Mouse (Mus musculus): ENCODE measurements around the gene Tbc1d10b.
"Not testable (repeated sequence)": the region's sequence is repeated elsewhere in the genome, so short reads cannot be mapped to it uniquely, and the experiment has no call there.

Gene Tbc1d10b

DNA sequence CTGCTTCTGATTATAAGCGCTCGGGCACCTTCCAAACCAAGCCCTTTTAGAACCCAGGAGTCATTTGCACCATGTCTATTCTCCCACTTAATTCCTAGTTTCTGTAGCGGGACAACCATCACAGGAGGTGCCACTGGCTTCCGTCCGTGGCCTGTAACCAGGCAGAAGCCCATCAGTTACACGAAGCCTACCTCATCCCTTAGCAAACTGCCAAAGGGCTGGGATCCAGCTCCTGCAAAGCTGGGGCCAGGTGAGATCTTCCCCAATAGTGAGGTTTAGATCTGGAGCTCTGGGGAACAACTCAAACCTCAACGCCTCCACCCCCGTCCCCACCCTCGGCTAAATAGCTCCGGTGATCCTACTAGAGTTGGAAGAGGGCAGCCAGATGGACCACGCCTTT, 11.8 kb downstream of the Tbc1d10b start:
- no peak for DNase-seq

- DNase-seq, result peak; percentile 98
These were observed 12.5 kb downstream of the Tbc1d10b start, which contains the start of gene Cd2bp2 for GRCm38 (mm10) chr7:127195544-127196295. TSS of gene Cd2bp2 (minus strand) at chr7:127196050.

DNA sequence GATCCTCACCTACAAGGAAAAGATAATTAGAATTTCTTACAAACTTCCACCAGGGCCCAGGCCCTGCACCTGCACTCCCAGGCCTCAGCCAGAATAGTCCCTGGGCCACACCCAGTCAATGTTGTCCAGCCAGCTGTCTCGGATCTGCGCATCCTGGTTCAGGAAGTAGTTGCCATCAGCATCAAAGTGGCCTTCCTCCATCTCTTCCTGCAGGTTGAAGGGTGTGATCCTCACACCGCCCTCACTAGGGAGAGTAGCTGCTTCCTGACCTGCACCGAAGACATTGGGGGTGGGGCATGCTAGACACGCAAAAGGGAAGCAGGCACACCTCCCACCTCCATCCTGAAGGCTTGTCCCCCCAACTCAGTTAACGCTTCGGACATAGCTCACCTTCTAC, 13.6 kb downstream of the Tbc1d10b start:
- DNase-seq, result no peak

GRCm38 (mm10) chr7:127194011-127194632, 14.1 kb downstream of the Tbc1d10b start:
- no peak for DNase-seq

- DNase-seq, result no peak
These were observed 15.3 kb downstream of the Tbc1d10b start for GRCm38 (mm10) chr7:127192989-127193388.

- DNase-seq, result no peak
These were observed 17.6 kb downstream of the Tbc1d10b start for GRCm38 (mm10) chr7:127190672-127191071.

- no peak for DNase-seq
These were observed 19.7 kb downstream of the Tbc1d10b start for GRCm38 (mm10) chr7:127188305-127189276.

GRCm38 (mm10) chr7:127187351-127187750, 20.9 kb downstream of the Tbc1d10b start:
- no peak for DNase-seq

- peak; percentile 24 for DNase-seq
These were observed 22.7 kb downstream of the Tbc1d10b start for GRCm38 (mm10) chr7:127185601-127186000.

GRCm38 (mm10) chr7:127184720-127185119, 23.5 kb downstream of the Tbc1d10b start:
- no peak for DNase-seq

DNA sequence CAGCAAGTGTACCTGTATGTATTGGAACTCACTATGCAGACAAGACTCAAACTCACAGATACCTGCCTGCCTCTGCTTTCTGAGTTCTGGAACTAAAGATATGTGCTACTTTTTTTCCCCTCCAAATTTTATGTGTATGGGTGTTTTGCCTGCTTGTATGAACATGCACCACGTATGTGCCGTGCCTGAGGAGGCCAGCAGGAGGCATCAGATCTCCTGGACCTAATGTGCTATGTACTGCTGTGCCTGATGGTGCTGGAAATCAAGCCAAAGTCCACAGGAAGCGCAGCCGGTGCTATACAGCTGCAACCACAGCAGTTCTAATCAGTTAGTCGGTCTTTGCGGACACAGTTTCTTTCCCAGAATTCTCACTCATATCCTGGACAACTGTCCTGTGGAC, 24.4 kb downstream of the Tbc1d10b start:
- peak; percentile 27 for DNase-seq

DNA sequence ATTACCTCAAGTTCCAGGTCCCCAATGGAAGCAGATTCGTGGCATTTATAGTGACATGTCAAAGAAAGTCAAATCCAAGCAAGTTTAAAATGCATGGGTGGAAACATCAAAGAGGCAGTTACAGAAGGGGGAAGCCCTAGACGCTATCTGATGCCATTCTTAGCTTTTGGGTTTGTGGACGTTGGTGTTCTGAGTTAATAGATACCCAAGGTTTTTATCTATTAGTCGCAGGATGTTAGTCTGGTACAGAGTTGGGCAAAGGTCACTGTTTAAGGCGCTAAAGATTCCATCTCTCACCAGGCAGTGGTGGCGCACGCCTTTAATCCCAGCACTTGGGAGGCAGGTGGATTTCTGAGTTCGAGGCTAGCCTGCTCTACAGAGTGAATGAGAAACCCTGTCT, 24.9 kb downstream of the Tbc1d10b start:
- no peak for DNase-seq

DNA sequence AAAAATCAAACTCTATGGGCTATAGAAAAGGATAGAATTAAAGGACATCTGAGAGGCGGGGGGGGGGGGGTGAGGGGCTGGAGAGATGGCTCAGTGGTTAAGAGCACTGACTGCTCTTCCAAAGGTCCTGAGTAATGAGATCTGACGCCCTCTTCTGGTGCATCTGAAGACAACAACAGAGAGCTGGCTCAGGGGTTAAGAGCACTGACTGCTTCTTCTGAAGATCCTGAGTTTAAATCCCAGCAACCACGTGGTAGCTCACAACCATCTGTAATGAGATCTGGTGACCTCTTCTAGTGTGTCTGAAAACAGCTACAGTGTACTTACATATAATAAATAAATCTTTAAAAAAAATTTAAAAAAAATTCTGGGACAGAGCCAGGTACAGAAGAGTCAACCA, 26.5 kb downstream of the Tbc1d10b start:
- DNase-seq, result not testable (repeated sequence)

GRCm38 (mm10) chr7:127180783-127181182, 27.5 kb downstream of the Tbc1d10b start:
- peak; percentile 22 for DNase-seq

DNA sequence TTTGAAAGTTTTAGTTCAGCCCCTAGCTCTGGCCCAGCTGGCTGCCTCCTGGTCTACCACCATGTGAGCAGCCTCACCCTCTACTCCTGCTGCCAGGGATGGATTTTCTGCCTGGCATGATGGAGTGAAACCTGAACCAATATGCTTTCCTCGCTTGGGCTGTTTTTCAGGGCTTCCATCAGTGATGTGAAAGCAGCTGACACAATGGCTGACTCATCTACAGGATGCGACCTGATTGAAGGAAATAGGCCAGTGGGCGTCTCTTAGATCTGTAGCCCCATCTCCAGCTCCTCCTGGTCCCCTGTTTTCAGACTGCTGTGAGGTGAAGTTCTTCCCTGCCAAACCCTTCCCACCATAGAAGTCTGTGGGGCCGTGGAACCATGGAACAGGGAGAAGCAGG, 31.3 kb downstream of the Tbc1d10b start:
- no peak for DNase-seq

GRCm38 (mm10) chr7:127166501-127166900, 41.8 kb downstream of the Tbc1d10b start:
- no peak for DNase-seq

GRCm38 (mm10) chr7:127165607-127166493, 42.4 kb downstream of the Tbc1d10b start:
- DNase-seq, result no peak

- no peak for DNase-seq
These were observed 44.3 kb downstream of the Tbc1d10b start for GRCm38 (mm10) chr7:127164002-127164401.

DNA sequence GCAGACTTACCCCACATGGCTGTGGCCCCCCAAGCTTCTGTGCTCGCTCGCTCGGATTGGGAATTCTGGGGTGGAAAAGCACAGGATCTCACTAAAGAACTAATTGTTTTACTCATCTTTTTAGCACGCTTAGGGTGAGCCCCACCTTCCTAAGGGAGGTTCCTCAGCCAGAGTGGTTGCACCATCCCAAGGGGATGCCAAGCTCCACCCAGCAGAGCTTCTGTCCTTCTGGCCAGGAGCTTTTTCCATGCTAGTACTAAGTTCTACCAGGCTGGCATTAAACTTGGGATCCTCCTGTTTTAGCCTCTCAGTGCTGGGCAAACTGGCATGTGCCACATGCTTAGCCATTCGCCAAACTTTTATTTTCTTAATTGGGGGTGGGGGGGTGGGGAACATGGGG, 45.7 kb downstream of the Tbc1d10b start:
- peak; percentile 40 for DNase-seq

DNA sequence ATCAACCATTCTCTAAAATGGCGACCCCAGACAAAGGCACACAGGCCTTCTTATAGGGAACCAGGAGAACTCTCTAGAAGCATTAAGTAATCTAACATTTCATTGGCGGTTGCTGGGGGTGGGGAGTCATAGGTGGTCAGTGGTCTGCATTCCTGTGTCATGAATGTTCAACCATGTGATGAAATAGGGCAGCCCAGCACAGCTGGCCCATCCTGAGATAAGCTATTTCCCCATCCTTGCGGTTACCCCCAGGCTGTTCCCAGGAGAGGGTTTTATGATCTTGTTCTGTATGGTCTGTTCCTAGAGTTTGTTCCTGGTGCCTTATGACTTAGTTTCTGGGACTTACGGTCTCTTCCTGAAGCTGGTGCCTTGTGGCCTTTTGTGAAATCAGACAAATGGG, 50.7 kb downstream of the Tbc1d10b start:
- DNase-seq, result no peak

DNA sequence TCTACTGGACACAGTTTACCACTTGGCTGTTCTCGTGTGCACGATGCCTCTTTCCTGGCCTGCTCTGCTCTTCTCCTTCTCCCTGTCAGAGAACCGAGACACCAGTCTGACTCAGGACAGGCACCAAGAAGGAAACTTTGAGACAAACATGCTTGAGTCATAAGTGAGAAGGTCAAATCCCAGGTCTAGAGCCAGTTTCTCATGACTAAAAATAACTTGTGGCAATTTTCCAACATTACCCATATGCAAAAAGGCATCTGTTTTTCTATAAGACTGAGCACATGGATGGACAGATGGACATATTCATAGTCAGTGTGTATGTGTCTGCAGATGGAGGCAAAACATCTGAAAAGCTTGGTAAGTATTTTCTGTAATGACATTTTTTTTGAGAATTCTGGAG, 54.8 kb downstream of the Tbc1d10b start:
- no peak for DNase-seq

DNA sequence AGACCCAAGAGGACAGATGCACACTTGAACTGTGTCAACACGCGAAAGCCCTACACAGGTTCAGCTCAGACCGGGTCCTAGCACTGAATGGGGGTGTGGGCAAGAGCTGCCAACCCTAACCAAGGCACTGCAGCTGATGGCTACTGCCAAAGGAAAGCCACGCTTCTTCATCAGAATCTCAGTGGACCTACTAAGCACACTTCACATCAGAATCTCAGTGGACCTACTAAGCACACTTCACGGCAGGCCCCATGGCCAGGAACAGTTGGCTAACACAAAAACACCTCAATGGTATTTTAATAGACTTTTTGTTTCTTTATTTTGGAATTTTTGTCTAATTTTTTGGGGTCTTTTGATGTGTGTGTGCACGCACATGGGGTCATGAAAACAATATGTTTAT, 55.8 kb downstream of the Tbc1d10b start:
- no peak for DNase-seq

Data from lung, postnatal 36 days (tissue).